Mouse (Mus musculus) spleen, adult 2 months (tissue): ENCODE results near the gene Ctrc. TPM values are rescaled to one million over a fixed set of nuclear protein-coding genes. Genes with fewer than 3 reads are reported as not detected.

Experiments used
- DNase-seq, 2 experiments: peaks; one replicate each; pipeline versions ENCODE4 v3.0.0 to v3.0.0-alpha.2; 2012 to 2021; ENCODE audit warnings: low spot score in 2 of 2, low read depth in 1 of 2
- H3K27ac ChIP-seq: fragments of 200-500 bp; 2 replicates; pipeline ENCODE4 v1.5.1; 2012; ENCODE audit warnings: low read length, inconsistent platforms; ENCODE audit not compliant: insufficient read depth
- H3K27me3 ChIP-seq: fragments of 200-500 bp; 2 replicates; pipeline ENCODE4 v1.6.1; 2012; ENCODE audit warnings: mild to moderate bottlenecking, moderate library complexity, low read length, inconsistent platforms; ENCODE audit not compliant: control insufficient read depth, insufficient read depth
- H3K36me3 ChIP-seq: fragments of 200-500 bp; 2 replicates; pipeline ENCODE4 v1.6.1; 2012; ENCODE audit warnings: mild to moderate bottlenecking, low read length, inconsistent platforms; ENCODE audit not compliant: control insufficient read depth, insufficient read depth
- H3K4me1 ChIP-seq: fragments of 200-500 bp; 2 replicates; pipeline ENCODE4 v1.6.1; 2011; ENCODE audit warnings: inconsistent platforms; ENCODE audit not compliant: control insufficient read depth, insufficient read depth, insufficient read length
- H3K4me3 ChIP-seq: fragments of 200-500 bp; 2 replicates; pipeline ENCODE4 v1.5.1; 2011; ENCODE audit warnings: mild to moderate bottlenecking, inconsistent platforms; ENCODE audit not compliant: insufficient read depth, insufficient read length; ENCODE audit errors: extremely low read depth
- CTCF ChIP-seq: fragments of 200-500 bp; IDR thresholded peaks from 2 replicates; pipeline ENCODE4 v1.5.1; 2011; ENCODE audit warnings: mild to moderate bottlenecking, inconsistent platforms; ENCODE audit not compliant: insufficient read depth, insufficient read length, insufficient replicate concordance; ENCODE audit errors: extremely low read depth
- POLR2A ChIP-seq: fragments of 200-500 bp; IDR thresholded peaks from 2 replicates; pipeline ENCODE4 v1.6.1; 2011; ENCODE audit warnings: low read depth, low read length, inconsistent platforms
- WGBS: fragments of 180-500 bp; shearing (Covaris S2); methylation state at CpG from one replicate; pipeline ENCODE4 v1.1.7; 2018; 5-methylcytosine and 5-hydroxymethylcytosine counted together
- polyA plus RNA-seq: library from polyadenylated mRNA; depleted of rRNA; stranded (reverse); fragments of >200 nt; gene quantifications from 2 replicates; pipeline ENCODE4 v1.2.3, GENCODE M21; 2012

The Ctrc gene
- polyA plus RNA-seq, 1 experiment = 1,887 TPM

- TF ChIP-seq CTCF = no peak
- no peak for TF ChIP-seq POLR2A
- Histone ChIP-seq H3K36me3 (peaks cover 21% of the 10 kb centered on the region), H3K4me1 (no peaks in the 10 kb centered on the region; the same call in 1 of the 2 replicates), H3K4me3 (no peak overlapping the region), H3K27ac (no peak overlapping the region), H3K27me3 (no peaks in the 10 kb centered on the region)
- WGBS = 80% methylated on average over 4 of the region's 4 CpGs
- peak in 1 of 2 experiments; percentile 26 for DNase-seq
These were observed 42.1 kb downstream of the Ctrc start for GRCm38 (mm10) chr4:141804105-141804504.

DNA sequence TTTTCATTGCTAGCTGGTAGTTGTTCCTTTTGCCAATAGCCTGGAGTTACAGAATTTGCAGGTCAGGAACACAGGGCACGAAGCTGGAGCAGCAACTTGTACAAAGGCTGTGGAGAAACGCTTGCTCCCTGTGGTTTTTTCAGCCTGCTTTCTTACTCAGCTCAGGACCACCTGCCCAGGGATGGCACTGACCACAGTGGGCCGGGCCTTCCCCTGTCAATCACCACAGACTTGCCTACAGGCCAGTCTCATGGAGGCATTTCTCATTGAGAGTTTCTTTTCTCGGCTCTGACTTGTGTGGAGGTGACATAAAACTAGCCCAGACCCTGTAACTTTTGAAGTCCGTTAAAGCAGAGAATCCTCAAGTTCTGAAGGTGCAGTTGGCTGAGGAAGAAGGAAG lies 48.6 kb downstream of the Ctrc start:
- DNase-seq = no peak
- H3K4me3 ChIP-seq = no peak overlapping the region
- no peak for TF ChIP-seq CTCF
- no peak for TF ChIP-seq POLR2A
- WGBS = 96% methylated on average over 5 of the region's 5 CpGs
- H3K4me1 ChIP-seq = no peaks in the 10 kb centered on the region
- H3K27ac ChIP-seq = no peak overlapping the region
- H3K27me3 ChIP-seq = no peaks in the 10 kb centered on the region
- peaks cover 9% of the 10 kb centered on the region for H3K36me3 ChIP-seq

DNA sequence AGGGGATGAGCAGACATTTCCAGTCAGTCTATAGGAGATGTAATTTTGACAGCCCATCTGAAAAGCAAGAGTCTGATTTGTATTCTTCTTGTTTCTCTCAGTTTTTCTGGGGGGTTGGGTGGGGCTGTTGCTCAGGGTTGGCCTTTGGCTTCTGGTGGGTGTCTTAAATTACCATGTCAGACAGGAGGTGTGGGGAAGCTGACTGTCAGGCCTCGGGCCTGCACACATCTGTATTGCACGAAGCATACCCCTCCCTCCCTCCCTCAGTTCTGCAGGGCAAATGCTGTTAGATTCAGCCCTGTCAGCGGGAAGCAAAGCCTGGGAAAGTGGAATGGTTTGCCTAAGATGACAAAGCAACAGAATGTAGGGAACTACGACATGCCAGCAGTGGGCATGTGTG lies 49.2 kb downstream of the Ctrc start:
- Histone ChIP-seq H3K4me3 (no peak overlapping the region), H3K27me3 (no peaks in the 10 kb centered on the region), H3K4me1 (no peaks in the 10 kb centered on the region), H3K36me3 (peaks cover 9% of the 10 kb centered on the region), H3K27ac (no peak overlapping the region)
- TF ChIP-seq POLR2A (no peak), CTCF (no peak)
- 95% methylated on average over 4 of the region's 4 CpGs for WGBS
- no peak for DNase-seq

DNA sequence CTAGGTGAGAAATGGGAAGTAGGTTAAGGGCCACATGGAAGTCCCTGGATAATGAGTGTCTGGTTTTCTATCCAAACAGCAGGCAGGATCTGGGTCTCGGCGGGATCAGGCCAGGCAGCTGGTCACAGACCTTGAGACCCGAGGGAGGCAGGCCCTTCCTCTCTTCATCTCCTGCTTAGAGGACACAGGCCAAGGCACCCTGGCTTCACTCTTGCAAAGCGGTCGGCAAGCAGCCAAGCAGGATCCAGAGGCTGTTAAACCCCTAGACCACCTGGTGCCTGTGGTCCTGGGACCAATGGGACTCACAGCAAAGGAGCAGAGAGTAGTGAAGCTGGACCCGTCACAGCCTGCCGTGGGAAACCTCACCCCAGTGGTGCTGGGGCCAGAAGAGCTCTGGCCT lies 49.8 kb downstream of the Ctrc start:
- no peak overlapping the region for H3K4me3 ChIP-seq

DNA sequence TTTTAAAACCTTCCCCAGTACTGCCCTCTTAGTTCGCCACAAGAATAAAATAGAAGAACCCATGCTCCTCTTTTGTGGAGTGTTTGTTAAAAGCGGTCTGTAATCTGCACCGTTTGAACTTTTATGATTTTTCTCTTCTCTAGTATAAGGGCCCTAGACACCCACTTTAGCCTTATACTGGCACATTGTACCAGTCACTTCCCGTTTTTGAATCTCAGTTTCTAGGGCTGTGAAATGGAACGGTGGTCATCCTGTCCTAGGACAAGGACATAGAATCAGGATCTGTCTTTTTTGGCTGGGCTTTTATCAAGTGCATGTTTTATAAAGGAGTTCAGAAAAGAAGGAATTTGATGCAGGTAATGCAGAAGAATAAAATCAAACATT lies 52.0 kb downstream of the Ctrc start:
- no peak for TF ChIP-seq CTCF
- TF ChIP-seq POLR2A = no peak
- under 1% methylated on average over 5 of the region's 5 CpGs for WGBS
- peak overlapping the region; percentile 88 for H3K27ac ChIP-seq

More for the DNA sequence above, 49.8 kb downstream of the Ctrc start:
- Histone ChIP-seq H3K27ac (no peak overlapping the region), H3K36me3 (peaks cover 9% of the 10 kb centered on the region), H3K27me3 (no peaks in the 10 kb centered on the region), H3K4me1 (no peaks in the 10 kb centered on the region)
- WGBS = 88% methylated on average over 7 of the region's 7 CpGs
- DNase-seq = no peak
- TF ChIP-seq POLR2A (no peak), CTCF (no peak)

GRCm38 (mm10) chr4:141793282-141794151 lies 52.6 kb downstream of the Ctrc start, which contains the start of gene Casp9:
Gene Casp9, plus strand, starts transcription at chr4:141793612.
- DNase-seq = peak; percentile 91 to 97
- no peaks in the 10 kb centered on the region for H3K27me3 ChIP-seq
- under 1% methylated on average over 75 of the region's 80 CpGs for whole genome bisulfite sequencing
- H3K4me3 ChIP-seq = peak within 1 kb of the TSS; percentile 70
- peak; percentile 52 for TF ChIP-seq POLR2A
- TF ChIP-seq CTCF = no peak
- H3K27ac ChIP-seq = peak within 1 kb of the TSS; percentile 88
- H3K4me1 ChIP-seq = no peaks in the 10 kb centered on the region
- H3K36me3 ChIP-seq = peaks cover 9% of the 10 kb centered on the region

More for the DNA sequence above, 52.0 kb downstream of the Ctrc start:
- no peaks in the 10 kb centered on the region for H3K27me3 ChIP-seq
- peak overlapping the region; percentile 70 for H3K4me3 ChIP-seq
- no peaks in the 10 kb centered on the region for H3K4me1 ChIP-seq
- DNase-seq = no peak
- H3K36me3 ChIP-seq = peaks cover 9% of the 10 kb centered on the region

GRCm38 (mm10) chr4:141792554-141793281 lies 53.4 kb downstream of the Ctrc start:
- Histone ChIP-seq H3K4me1 (no peaks in the 10 kb centered on the region), H3K27me3 (no peaks in the 10 kb centered on the region), H3K27ac (peak overlapping the region; percentile 84), H3K4me3 (peak overlapping the region; percentile 70), H3K36me3 (peaks cover 9% of the 10 kb centered on the region)
- WGBS = 8% methylated on average over 10 of the region's 10 CpGs
- no peak for TF ChIP-seq POLR2A
- no peak for TF ChIP-seq CTCF
- DNase-seq = no peak
